Mouse (Mus musculus): ENCODE results near the gene Plk5.
A peak's percentile ranks its signal among the peaks of the same experiment; 100 is the strongest.

DNA sequence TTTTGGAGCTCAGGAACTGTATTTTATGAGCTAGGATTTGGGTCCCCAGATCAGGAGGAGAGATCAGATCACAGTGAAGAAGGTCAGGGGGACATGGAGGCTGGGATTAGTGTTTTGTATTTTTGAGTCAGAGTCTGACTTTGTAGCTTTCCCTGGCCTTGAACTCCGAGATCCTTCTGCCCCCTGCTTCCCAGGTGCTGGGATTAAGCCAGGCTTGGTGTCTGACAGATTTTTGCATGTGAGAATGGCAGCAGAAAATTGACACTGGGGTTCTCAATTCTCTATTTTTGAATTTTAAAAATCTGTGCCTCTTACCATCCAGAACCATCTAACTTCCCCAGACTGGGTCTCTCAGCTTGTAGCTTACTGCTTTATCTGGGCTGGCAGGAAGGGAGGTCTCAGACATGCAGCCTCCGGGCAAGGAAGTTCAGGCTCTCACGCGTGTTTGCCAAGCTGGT is 44.5 kb downstream of the Plk5 start:
- TF ChIP-seq CTCF (IDR thresholded peaks at IDR 0.05 in 2 of 3, conservative IDR thresholded peaks at IDR 0.05 in 1 of 3; ENCODE audit: control insufficient read depth in 1 of 3, insufficient read depth in 1 of 3, low read depth in 2 of 3, low read length in 3 of 3, poor library complexity in 1 of 3, severe bottlenecking in 1 of 3) (no peak), EP300 (IDR thresholded peaks at IDR 0.05; ENCODE audit: low read depth in 1 of 2, low read length in 2 of 2) (no peak; a peak in 1 of 4 replicates), MEF2A (IDR thresholded peaks at IDR 0.05; ENCODE audit: extremely low read depth, insufficient replicate concordance, low read depth, low read length, poor library complexity, severe bottlenecking) (no peak), POLR2A (IDR thresholded peaks at IDR 0.05; ENCODE audit: control insufficient read depth in 1 of 2, insufficient read depth in 1 of 2, low read depth in 1 of 2, low read length in 2 of 2, poor library complexity in 1 of 2) (no peak), E2F4 (IDR thresholded peaks at IDR 0.05; ENCODE audit: borderline replicate concordance, low read depth, low read length) (no peak), GATA1 (IDR thresholded peaks at IDR 0.05; ENCODE audit: low read depth, low read length) (no peak), USF1 (IDR thresholded peaks at IDR 0.05; ENCODE audit: low read depth, low read length) (no peak), MAFK (IDR thresholded peaks at IDR 0.05; ENCODE audit: borderline replicate concordance, low read depth, low read length) (no peak), USF2 (IDR thresholded peaks at IDR 0.05; ENCODE audit: borderline replicate concordance in 1 of 2, insufficient read depth in 1 of 2, low read depth in 1 of 2, low read length in 2 of 2) (no peak), ZKSCAN1 (IDR thresholded peaks at IDR 0.05; ENCODE audit: low read depth, low read length) (no peak), ZMIZ1 (IDR thresholded peaks at IDR 0.05; ENCODE audit: low read depth, low read length) (peak; percentile 6; the same call in 1 of the 2 replicates), TAL1 (IDR thresholded peaks at IDR 0.05; ENCODE audit: low read length) (no peak)
